Comparison of ENCODE assay signal across 1 mouse cellular context in the genomic region with DNA sequence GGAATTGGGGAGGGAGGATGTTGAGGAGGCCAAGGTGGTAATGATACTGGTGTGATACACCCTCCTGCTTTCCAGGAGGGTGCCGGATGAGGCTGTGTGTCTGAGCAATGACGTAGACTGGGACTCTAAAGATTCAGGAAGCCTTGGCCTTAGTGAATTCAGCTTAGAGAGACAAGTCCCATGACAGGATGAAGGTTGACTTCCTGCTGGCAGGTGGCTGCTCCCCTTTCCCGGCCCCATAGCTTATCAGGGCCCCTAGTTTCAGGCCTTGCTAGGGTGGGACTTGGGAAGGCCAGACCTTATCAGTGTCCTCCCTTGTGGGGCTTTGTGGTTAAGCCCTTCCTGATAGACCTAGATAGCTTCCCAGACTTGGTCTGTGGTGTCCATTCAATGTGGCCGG.
A peak's percentile ranks its signal among the peaks of the same experiment; 100 is the strongest.
TF ChIP-seq lines count a peak whose summit lies in the region.

No protein-coding gene starts in this region.

TF ChIP-seq in MEL, 35 proteins besides CTCF, POLR2A, EP300 and RAD21 (continued from another document):
- TF ChIP-seq SIN3A (IDR thresholded peaks at IDR 0.05; ENCODE audit: low read length) (peak; percentile 92), POLR2AphosphoS5 (IDR thresholded peaks at IDR 0.05; ENCODE audit: borderline replicate concordance, low read depth, low read length) (no peak), USF1 (IDR thresholded peaks at IDR 0.05; ENCODE audit: low read depth, low read length) (peak; percentile 69), BHLHE40 (IDR thresholded peaks at IDR 0.05; ENCODE audit: borderline replicate concordance, low read depth, low read length) (peak; percentile 76; the same call in 1 of the 2 replicates), ZC3H11A (IDR thresholded peaks at IDR 0.05; ENCODE audit: low read depth, low read length) (no peak), TBP (IDR thresholded peaks at IDR 0.05; ENCODE audit: low read depth, low read length) (no peak), GABPA (IDR thresholded peaks at IDR 0.05; ENCODE audit: low read depth, low read length) (no peak), USF2 (IDR thresholded peaks at IDR 0.05; ENCODE audit: borderline replicate concordance in 1 of 2, insufficient read depth in 1 of 2, low read depth in 1 of 2, low read length in 2 of 2) (no peak), MAX (IDR thresholded peaks at IDR 0.05; ENCODE audit: low read length) (peak; percentile 73), GATA1 (IDR thresholded peaks at IDR 0.05; ENCODE audit: low read depth, low read length) (peak; percentile 99), NRF1 (IDR thresholded peaks at IDR 0.05; ENCODE audit: insufficient read depth, low read depth, low read length, poor library complexity, severe bottlenecking) (no peak), ELF1 (IDR thresholded peaks at IDR 0.05; ENCODE audit: low read depth, low read length) (peak; percentile 80), TAL1 (IDR thresholded peaks at IDR 0.05; ENCODE audit: low read length) (peak; percentile 98), ETS1 (IDR thresholded peaks at IDR 0.05; ENCODE audit: low read depth, low read length) (peak; percentile 95), RCOR1 (IDR thresholded peaks at IDR 0.05; ENCODE audit: low read depth, low read length) (peak; percentile 90), UBTF (IDR thresholded peaks at IDR 0.05; ENCODE audit: borderline replicate concordance, insufficient read depth, low read depth, low read length) (no peak), TCF12 (IDR thresholded peaks at IDR 0.05; ENCODE audit: low read depth, low read length) (peak; percentile 99), MAFK (IDR thresholded peaks at IDR 0.05; ENCODE audit: borderline replicate concordance, low read depth, low read length) (peak; percentile 65; the same call in 1 of the 2 replicates), MAZ (IDR thresholded peaks at IDR 0.05; ENCODE audit: low read depth, low read length) (0 out of 2 replicates have a peak, but pooled peaks have one; percentile 80), MYB (IDR thresholded peaks at IDR 0.05; ENCODE audit: low read depth, low read length) (peak; percentile 44; the same call in 1 of the 2 replicates), NELFE (IDR thresholded peaks at IDR 0.05; ENCODE audit: low read depth, low read length) (no peak), POLR2AphosphoS2 (IDR thresholded peaks at IDR 0.05; ENCODE audit: low read length) (0 out of 2 replicates have a peak, but pooled peaks have one; percentile 35), SMC3 (IDR thresholded peaks at IDR 0.05; ENCODE audit: low read depth, low read length) (no peak), ZKSCAN1 (IDR thresholded peaks at IDR 0.05; ENCODE audit: low read depth, low read length) (no peak)
